Mouse (Mus musculus) stomach, postnatal 0 days (tissue): ENCODE data around the gene Slc34a1.

Experiments used
- CTCF ChIP-seq: IDR thresholded peaks from 2 replicates; pipeline ENCODE4 v1.5.1; 2016; ENCODE audit warnings: antibody characterized with exemption, low read depth, mild to moderate bottlenecking, moderate library complexity
- EP300 ChIP-seq: optimal IDR thresholded peaks from 2 replicates; pipeline ENCODE3; 2016; ENCODE audit warnings: antibody characterized with exemption

- TF ChIP-seq CTCF = no peak
- no peak for TF ChIP-seq EP300
Observed at GRCm38 (mm10) chr13:55399300-55400038, 1.5 kb downstream of the Slc34a1 start.
